Mouse (Mus musculus) C2C12 (cell line): ENCODE results near the gene Nipa2. TPM values are rescaled to one million over a fixed set of nuclear protein-coding genes. Genes with fewer than 3 reads are reported as not detected.

Experiments
- H3K27me3 ChIP-seq: one replicate; pipeline ENCODE4 v1.6.1; 2011; ENCODE audit not compliant: control insufficient read depth, insufficient read depth, insufficient read length
- H3K36me3 ChIP-seq: one replicate; pipeline ENCODE4 v1.6.1; 2011; ENCODE audit not compliant: control insufficient read depth, insufficient read depth
- H3K4me3 ChIP-seq: one replicate; pipeline ENCODE4 v1.5.1; 2011; ENCODE audit warnings: mild to moderate bottlenecking, control low read depth; ENCODE audit not compliant: poor library complexity, insufficient read depth, severe bottlenecking
- H3K79me2 ChIP-seq: one replicate; pipeline ENCODE4 v1.6.1; 2011; ENCODE audit not compliant: control insufficient read depth, insufficient read depth
- H3K79me3 ChIP-seq: one replicate; pipeline ENCODE4 v1.6.1; 2011; ENCODE audit warnings: low read depth, control low read depth
- H3ac ChIP-seq: one replicate; pipeline ENCODE3; 2011; ENCODE audit warnings: low read depth; ENCODE audit not compliant: control insufficient read depth, insufficient read length
- CEBPB ChIP-seq: IDR thresholded peaks from one replicate; pipeline ENCODE4 v1.6.1; 2011; ENCODE audit warnings: low read depth, mild to moderate bottlenecking, control low read depth, moderate library complexity
- CTCF ChIP-seq: IDR thresholded peaks from one replicate; pipeline ENCODE4 v1.5.1; 2011; ENCODE audit not compliant: control insufficient read depth, insufficient read depth, insufficient read length
- FOSL1 ChIP-seq: IDR thresholded peaks from one replicate; pipeline ENCODE4 v1.8.0; 2011; ENCODE audit warnings: mild to moderate bottlenecking, low read length; ENCODE audit not compliant: poor library complexity, insufficient read depth, severe bottlenecking
- MAX ChIP-seq: IDR thresholded peaks from one replicate; pipeline ENCODE4 v1.6.1; 2011; ENCODE audit warnings: mild to moderate bottlenecking, control low read depth
- MYOD1 ChIP-seq: IDR thresholded peaks from one replicate; pipeline ENCODE4 v1.6.1; 2011; ENCODE audit warnings: low read depth; ENCODE audit not compliant: control insufficient read depth, insufficient read length
- MYOG ChIP-seq: IDR thresholded peaks from one replicate; pipeline ENCODE4 v1.6.1; 2011; ENCODE audit not compliant: control insufficient read depth, insufficient read length; ENCODE audit errors: extremely low read depth
- USF1 ChIP-seq: IDR thresholded peaks from one replicate; pipeline ENCODE4 v1.6.1; 2011; ENCODE audit warnings: low read depth, mild to moderate bottlenecking, control low read depth, moderate library complexity
- polyA plus RNA-seq: library from polyadenylated mRNA; unstranded; fragments of >200 nt; fragmentation: generic; extraction: Trizol; gene quantifications from one replicate; pipeline ENCODE4 v1.2.1, GENCODE M21; 2012; ENCODE audit warnings: missing spikeins

Nipa2 gene
- polyA plus RNA-seq, 1 experiment = 17.2 TPM

- H3K4me3 ChIP-seq = no peak overlapping the region
- H3K27me3 ChIP-seq = no peaks in the 10 kb centered on the region
- no peak overlapping the region for H3ac ChIP-seq
- TF ChIP-seq CTCF (no peak), CEBPB (no peak), MYOD1 (no peak), MAX (no peak), FOSL1 (no peak), MYOG (no peak), USF1 (no peak)
- H3K79me3 ChIP-seq = no peaks in the 10 kb centered on the region
- H3K79me2 ChIP-seq = no peaks in the 10 kb centered on the region
- H3K36me3 ChIP-seq = no peaks in the 10 kb centered on the region
Observed at GRCm38 (mm10) chr7:55981511-55981910, 19.2 kb upstream of the Nipa2 start.

GRCm38 (mm10) chr7:55974429-55974828 is 12.2 kb upstream of the Nipa2 start:
- no peaks in the 10 kb centered on the region for H3K79me3 ChIP-seq
- H3ac ChIP-seq = no peak overlapping the region
- H3K4me3 ChIP-seq = no peak overlapping the region
- no peaks in the 10 kb centered on the region for H3K36me3 ChIP-seq
- TF ChIP-seq USF1 (no peak), CEBPB (no peak), MAX (no peak)
- H3K27me3 ChIP-seq = no peaks in the 10 kb centered on the region
- no peaks in the 10 kb centered on the region for H3K79me2 ChIP-seq

DNA sequence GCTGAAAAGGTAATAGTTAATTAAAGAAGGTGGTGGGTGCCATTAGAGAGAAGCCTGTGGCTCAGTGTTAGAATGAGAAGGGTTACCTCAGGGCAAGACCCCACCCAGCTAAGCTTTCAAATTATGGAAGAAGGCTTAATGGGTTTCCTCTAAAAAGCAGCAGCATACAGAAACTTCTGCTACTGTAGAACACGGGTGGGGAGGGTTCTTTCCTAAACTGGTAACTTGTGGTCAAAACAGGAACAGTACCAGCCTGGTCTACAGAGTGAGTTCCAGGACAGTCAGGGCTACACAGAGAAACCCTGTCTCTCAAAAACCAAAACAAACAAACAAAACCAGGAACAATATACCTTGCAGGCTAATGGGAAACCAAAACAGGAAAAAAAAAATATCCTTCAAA is 7.1 kb upstream of the Nipa2 start:
- H3K36me3 ChIP-seq = no peaks in the 10 kb centered on the region
- no peak overlapping the region for H3ac ChIP-seq
- no peaks in the 10 kb centered on the region for H3K79me2 ChIP-seq
- TF ChIP-seq USF1 = no peak
- TF ChIP-seq CEBPB = no peak
- TF ChIP-seq MYOD1 = no peak
- TF ChIP-seq CTCF = no peak
- no peak for TF ChIP-seq FOSL1
- TF ChIP-seq MYOG = no peak
- no peak for TF ChIP-seq MAX
- no peaks in the 10 kb centered on the region for H3K27me3 ChIP-seq
- no peaks in the 10 kb centered on the region for H3K79me3 ChIP-seq
- no peak overlapping the region for H3K4me3 ChIP-seq

DNA sequence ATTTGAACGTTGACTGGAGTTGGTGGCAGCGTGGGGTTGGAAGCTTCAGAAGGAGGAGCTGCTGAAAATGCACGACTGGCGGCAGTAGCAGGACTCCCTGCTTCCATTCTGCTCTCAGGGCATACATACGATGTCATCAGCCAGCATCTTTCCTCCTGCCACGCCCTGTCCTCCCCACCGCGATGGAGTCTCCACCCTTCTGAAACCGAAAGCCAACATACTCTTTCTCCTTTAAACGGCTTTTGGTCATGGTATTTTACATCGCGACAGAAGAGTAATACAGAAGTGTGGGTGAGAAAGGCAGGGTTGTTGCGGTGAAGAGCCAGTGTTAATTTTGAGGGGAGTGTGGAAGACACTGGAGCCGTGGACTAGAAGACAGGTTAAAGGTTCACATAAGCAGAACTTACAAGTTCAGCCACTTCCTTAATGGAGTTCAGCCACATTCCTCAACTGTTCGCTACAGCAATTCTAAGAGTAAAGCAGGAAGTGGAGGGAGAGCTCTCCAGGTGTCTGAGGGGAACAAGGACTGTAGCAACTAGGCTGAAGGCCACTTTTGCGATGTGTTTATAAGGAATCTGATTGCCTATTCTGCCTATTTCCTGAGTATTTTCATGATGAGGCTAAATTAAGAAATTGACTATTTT is 6.1 kb upstream of the Nipa2 start:
- Histone ChIP-seq H3K4me3 (no peak overlapping the region), H3K79me3 (no peaks in the 10 kb centered on the region), H3ac (peak overlapping the region; percentile 49), H3K36me3 (no peaks in the 10 kb centered on the region), H3K27me3 (no peaks in the 10 kb centered on the region), H3K79me2 (no peaks in the 10 kb centered on the region)
- no peak for TF ChIP-seq MYOD1
- no peak for TF ChIP-seq FOSL1
- TF ChIP-seq MAX = no peak
- TF ChIP-seq CTCF = no peak
- no peak for TF ChIP-seq CEBPB
- TF ChIP-seq USF1 = no peak
- TF ChIP-seq MYOG = no peak

- peaks cover 3% of the 10 kb centered on the region for H3K79me2 ChIP-seq
- no peaks in the 10 kb centered on the region for H3K27me3 ChIP-seq
- no peaks in the 10 kb centered on the region for H3K36me3 ChIP-seq
- no peak overlapping the region for H3K4me3 ChIP-seq
- H3ac ChIP-seq = no peak overlapping the region
- H3K79me3 ChIP-seq = peaks cover under 1% of the 10 kb centered on the region
- no peak for TF ChIP-seq USF1
- TF ChIP-seq MYOG = no peak
Observed at GRCm38 (mm10) chr7:55966866-55967460, 4.7 kb upstream of the Nipa2 start.

DNA sequence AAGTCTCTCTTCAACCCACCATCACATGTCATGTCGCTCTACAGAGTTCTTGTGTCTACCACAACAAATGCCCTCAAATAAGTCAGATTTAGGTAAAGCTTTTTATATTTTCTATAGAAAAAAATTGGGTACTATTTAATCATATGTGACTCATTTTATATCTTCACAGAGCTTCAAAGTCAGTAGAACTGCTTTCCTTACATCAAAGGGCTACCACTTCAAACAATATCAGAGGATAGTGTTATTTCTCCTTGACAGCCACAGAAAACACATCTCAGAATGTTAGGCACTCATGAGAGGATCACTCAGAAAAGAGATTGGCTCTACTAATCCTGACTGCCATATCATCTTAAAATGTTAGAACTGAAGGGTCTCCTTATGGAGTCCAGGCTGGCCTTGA is 1.8 kb downstream of the Nipa2 start:
- Histone ChIP-seq H3K36me3 (no peaks in the 10 kb centered on the region), H3ac (no peak overlapping the region)
- TF ChIP-seq FOSL1 = no peak
- no peak for TF ChIP-seq CEBPB
- TF ChIP-seq MYOG = no peak

More for the DNA sequence above, 1.8 kb downstream of the Nipa2 start:
- Histone ChIP-seq H3K27me3 (no peaks in the 10 kb centered on the region), H3K79me2 (peaks cover 68% of the 10 kb centered on the region), H3K4me3 (no peak overlapping the region), H3K79me3 (peaks cover 54% of the 10 kb centered on the region)
